Mouse (Mus musculus) heart, embryonic 16.5 days (tissue): ENCODE results near the gene Vamp1. TPM values are rescaled to one million over a fixed set of nuclear protein-coding genes. Genes with fewer than 3 reads are reported as not detected.
"Not testable (repeated sequence)": the region's sequence is repeated elsewhere in the genome, so short reads cannot be mapped to it uniquely, and the experiment has no call there.

Source experiments
- ATAC-seq: fragments of 200-750 bp; cut with Nextera tagmentation; replicated peaks from 2 replicates; pipeline ENCODE4 v1.8.0; 2017; ENCODE audit warnings: moderate number of reproducible peaks; ENCODE audit not compliant: insufficient read depth, low FRiP score; ENCODE audit errors: extremely low read depth
- H3K27ac ChIP-seq: fragments of 300-500 bp; sonication (generic); 2 replicates; pipeline ENCODE4 v1.5.1; 2014; ENCODE audit warnings: mild to moderate bottlenecking, low read length, control low read depth, moderate library complexity
- H3K27me3 ChIP-seq: fragments of 300-500 bp; sonication (generic); 2 replicates; pipeline ENCODE4 v1.6.1; 2014; ENCODE audit warnings: low read length, mixed read lengths; ENCODE audit not compliant: control insufficient read depth, insufficient read depth
- H3K36me3 ChIP-seq: fragments of 300-500 bp; sonication (generic); 2 replicates; pipeline ENCODE4 v1.6.1; 2014; ENCODE audit not compliant: control insufficient read depth, insufficient read depth
- H3K4me1 ChIP-seq: fragments of 300-500 bp; sonication (generic); 2 replicates; pipeline ENCODE4 v1.6.1; 2014; ENCODE audit warnings: low read length, mixed read lengths; ENCODE audit not compliant: control insufficient read depth, insufficient read depth
- H3K4me2 ChIP-seq: fragments of 300-500 bp; sonication (generic); 2 replicates; pipeline ENCODE4 v1.6.1; 2014; ENCODE audit warnings: low read depth, mild to moderate bottlenecking, control low read depth, low read length
- H3K4me3 ChIP-seq: fragments of 300-500 bp; sonication (generic); 2 replicates; pipeline ENCODE4 v1.5.1; 2014; ENCODE audit warnings: mild to moderate bottlenecking, control low read depth, low read length
- H3K9ac ChIP-seq: fragments of 300-500 bp; sonication (generic); 2 replicates; pipeline ENCODE4 v1.6.1; 2014; ENCODE audit warnings: low read length, control low read depth
- H3K9me3 ChIP-seq: fragments of 300-500 bp; sonication (generic); replicated peaks from 2 replicates; pipeline ENCODE4 v1.6.1; 2016; ENCODE audit warnings: low read length; ENCODE audit not compliant: control insufficient read depth
- whole genome bisulfite sequencing: fragments of 180-500 bp; shearing (Covaris S2); extraction: QIAGEN DNeasy Blood & Tissue Kit; methylation state at CpG from one replicate; pipeline ENCODE4 v1.1.7; 2014; 5-methylcytosine and 5-hydroxymethylcytosine counted together
- polyA plus RNA-seq: library from polyadenylated mRNA; unstranded; fragments of >200 nt; fragmentation: Nextera tagmentation; extraction: Ambion mirVana; gene quantifications from 2 replicates; pipeline ENCODE4 v1.2.1, GENCODE M21; 2015

The Vamp1 gene
- polyA plus RNA-seq, 1 experiment from 2014 or later: 8.4 TPM

- not testable (repeated sequence) for H3K4me3 ChIP-seq, H3K9ac ChIP-seq, H3K4me1 ChIP-seq, H3K27me3 ChIP-seq, H3K9me3 ChIP-seq, H3K36me3 ChIP-seq, ATAC-seq, H3K4me2 ChIP-seq, H3K27ac ChIP-seq
- 91% methylated on average over 13 of the region's 13 CpGs for WGBS
These were observed 67.4 kb downstream of the Vamp1 start for GRCm38 (mm10) chr6:125282721-125283120.

- 44% methylated on average over 8 of the region's 8 CpGs for WGBS
- Histone ChIP-seq H3K4me1 (no peaks in the 10 kb centered on the region), H3K4me2 (no peak overlapping the region), H3K4me3 (no peak overlapping the region), H3K9me3 (no peaks in the 10 kb centered on the region; the same call in 1 of the 2 replicates), H3K27me3 (no peaks in the 10 kb centered on the region), H3K36me3 (no peaks in the 10 kb centered on the region), H3K27ac (no peak overlapping the region), H3K9ac (no peak overlapping the region)
- ATAC-seq: no peak
These were observed 68.9 kb downstream of the Vamp1 start for GRCm38 (mm10) chr6:125284250-125284649.

- no peaks in the 10 kb centered on the region for H3K36me3 ChIP-seq
- 87% methylated on average over 7 of the region's 7 CpGs for WGBS
- H3K27ac ChIP-seq: no peak overlapping the region
- no peaks in the 10 kb centered on the region; the same call in 1 of the 2 replicates for H3K9me3 ChIP-seq
- no peaks in the 10 kb centered on the region for H3K4me1 ChIP-seq
- H3K9ac ChIP-seq: no peak overlapping the region
- peaks cover 3% of the 10 kb centered on the region; the same call in 1 of the 2 replicates for H3K27me3 ChIP-seq
- no peak overlapping the region for H3K4me3 ChIP-seq
- ATAC-seq: no peak
- H3K4me2 ChIP-seq: no peak overlapping the region
These were observed 69.4 kb downstream of the Vamp1 start for GRCm38 (mm10) chr6:125284751-125285150.

GRCm38 (mm10) chr6:125285890-125286289 lies 70.5 kb downstream of the Vamp1 start, which contains the start of gene Tuba3a:
TSS of gene Tuba3a (minus strand) at chr6:125286042.
- Histone ChIP-seq H3K36me3 (no peaks in the 10 kb centered on the region), H3K4me1 (no peaks in the 10 kb centered on the region), H3K4me3 (no peak within 1 kb of the TSS), H3K27ac (no peak within 1 kb of the TSS), H3K27me3 (peaks cover 3% of the 10 kb centered on the region; the same call in 1 of the 2 replicates), H3K9ac (no peak within 1 kb of the TSS), H3K4me2 (no peak within 1 kb of the TSS), H3K9me3 (no peaks in the 10 kb centered on the region; the same call in 1 of the 2 replicates)
- WGBS: 96% methylated on average over 22 of the region's 22 CpGs
- no peak for ATAC-seq

GRCm38 (mm10) chr6:125286944-125287343 lies 71.6 kb downstream of the Vamp1 start:
- Histone ChIP-seq H3K9ac (no peak overlapping the region), H3K4me2 (no peak overlapping the region), H3K36me3 (no peaks in the 10 kb centered on the region), H3K4me1 (no peaks in the 10 kb centered on the region), H3K9me3 (no peaks in the 10 kb centered on the region; the same call in 1 of the 2 replicates), H3K4me3 (no peak overlapping the region), H3K27ac (no peak overlapping the region), H3K27me3 (peaks cover 3% of the 10 kb centered on the region; the same call in 1 of the 2 replicates)
- ATAC-seq: no peak
- WGBS: 82% methylated on average over 4 of the region's 4 CpGs

- H3K4me1 ChIP-seq: no peaks in the 10 kb centered on the region
- H3K36me3 ChIP-seq: no peaks in the 10 kb centered on the region
- H3K9me3 ChIP-seq: peaks cover 3% of the 10 kb centered on the region; the same call in 1 of the 2 replicates
- H3K9ac ChIP-seq: no peak overlapping the region
- H3K4me3 ChIP-seq: no peak overlapping the region
- H3K27ac ChIP-seq: no peak overlapping the region
- no peak overlapping the region for H3K4me2 ChIP-seq
- peaks cover 3% of the 10 kb centered on the region; the same call in 1 of the 2 replicates for H3K27me3 ChIP-seq
- no peak for ATAC-seq
- WGBS: 57% methylated on average over 5 of the region's 5 CpGs
These were observed 73.4 kb downstream of the Vamp1 start for GRCm38 (mm10) chr6:125288730-125289129.

- WGBS: 62% methylated on average over 4 of the region's 4 CpGs
- peaks cover 3% of the 10 kb centered on the region; the same call in 1 of the 2 replicates for H3K27me3 ChIP-seq
- H3K4me1 ChIP-seq: no peaks in the 10 kb centered on the region
- no peaks in the 10 kb centered on the region for H3K36me3 ChIP-seq
- no peak overlapping the region for H3K9ac ChIP-seq
- 0 out of 2 replicates have a peak, but pooled peaks cover 5% of the 10 kb centered on the region for H3K9me3 ChIP-seq
- no peak for ATAC-seq
- no peak overlapping the region for H3K27ac ChIP-seq
- no peak overlapping the region for H3K4me3 ChIP-seq
- no peak overlapping the region for H3K4me2 ChIP-seq
These were observed 76.0 kb downstream of the Vamp1 start for GRCm38 (mm10) chr6:125291329-125291728.

GRCm38 (mm10) chr6:125292256-125292655 lies 76.9 kb downstream of the Vamp1 start:
- Histone ChIP-seq H3K4me2 (no peak overlapping the region), H3K4me3 (no peak overlapping the region), H3K9ac (no peak overlapping the region), H3K36me3 (no peaks in the 10 kb centered on the region), H3K4me1 (no peaks in the 10 kb centered on the region), H3K27ac (no peak overlapping the region), H3K9me3 (0 out of 2 replicates have a peak, but pooled peaks cover 5% of the 10 kb centered on the region), H3K27me3 (peaks cover 3% of the 10 kb centered on the region; the same call in 1 of the 2 replicates)
- WGBS: 85% methylated on average over 7 of the region's 7 CpGs
- no peak for ATAC-seq

- no peak overlapping the region for H3K4me3 ChIP-seq
- H3K27me3 ChIP-seq: peaks cover 3% of the 10 kb centered on the region; the same call in 1 of the 2 replicates
- H3K27ac ChIP-seq: no peak overlapping the region
- WGBS: 89% methylated on average over 4 of the region's 4 CpGs
- H3K36me3 ChIP-seq: no peaks in the 10 kb centered on the region
- H3K9ac ChIP-seq: no peak overlapping the region
- no peaks in the 10 kb centered on the region for H3K4me1 ChIP-seq
- H3K4me2 ChIP-seq: no peak overlapping the region
- 0 out of 2 replicates have a peak, but pooled peaks cover 5% of the 10 kb centered on the region for H3K9me3 ChIP-seq
- ATAC-seq: no peak
These were observed 78.7 kb downstream of the Vamp1 start for GRCm38 (mm10) chr6:125294049-125294448.
